Mouse (Mus musculus): Measurements from ENCODE around the gene Nsdhl.

DNA sequence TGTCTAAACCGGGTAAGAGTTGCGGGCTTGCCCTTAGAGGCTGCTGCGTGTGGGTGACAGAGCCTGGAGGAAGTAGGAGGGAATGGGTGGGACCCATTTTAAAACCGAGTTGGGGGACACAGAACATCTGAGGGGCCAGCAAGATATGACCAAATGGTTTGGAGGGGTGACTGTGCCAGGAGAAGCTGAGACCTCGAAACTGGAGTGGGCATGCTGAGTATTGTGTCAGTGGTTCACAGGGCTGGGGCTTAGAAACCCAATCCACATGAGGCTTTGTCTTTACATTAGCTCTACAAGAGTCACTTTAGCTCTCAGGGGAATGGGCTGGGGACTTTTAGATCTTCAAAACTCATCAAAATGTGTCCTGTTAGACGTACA lies 314 bp downstream of the Nsdhl start:
- TF ChIP-seq POLR2A (IDR thresholded peaks at IDR 0.05; ENCODE audit: insufficient read depth, low read length) (no peak), CTCF (IDR thresholded peaks at IDR 0.05; ENCODE audit: low read depth, low read length) (no peak)
